Mouse (Mus musculus) intestine, embryonic 15.5 days (tissue): ENCODE data around the gene Rgs3. TPM values are rescaled to one million over a fixed set of nuclear protein-coding genes. Genes with fewer than 3 reads are reported as not detected.

Experiments used
- ATAC-seq: fragments of 200-750 bp; cut with Nextera tagmentation; 2 replicates; pipeline ENCODE4 v1.8.0; 2017; ENCODE audit warnings: moderate TSS enrichment, moderate library complexity
- H3K27ac ChIP-seq: fragments of 300-500 bp; sonication (generic); 2 replicates; pipeline ENCODE4 v1.5.1; 2015; ENCODE audit warnings: mild to moderate bottlenecking, inconsistent platforms
- H3K27me3 ChIP-seq: fragments of 300-500 bp; sonication (generic); replicated peaks from 2 replicates; pipeline ENCODE4 v1.6.1; 2015; ENCODE audit warnings: inconsistent platforms
- H3K36me3 ChIP-seq: fragments of 300-500 bp; sonication (generic); 2 replicates; pipeline ENCODE4 v1.6.1; 2015; ENCODE audit warnings: inconsistent platforms
- H3K4me1 ChIP-seq: fragments of 300-500 bp; sonication (generic); replicated peaks from 2 replicates; pipeline ENCODE4 v1.6.1; 2015; ENCODE audit warnings: inconsistent platforms
- H3K4me2 ChIP-seq: fragments of 300-500 bp; sonication (generic); replicated peaks from 2 replicates; pipeline ENCODE4 v1.6.1; 2015; ENCODE audit warnings: mild to moderate bottlenecking, inconsistent platforms
- H3K4me3 ChIP-seq: fragments of 300-500 bp; sonication (generic); replicated peaks from 2 replicates; pipeline ENCODE4 v1.5.1; 2015; ENCODE audit warnings: inconsistent platforms
- H3K9ac ChIP-seq: fragments of 300-500 bp; sonication (generic); 2 replicates; pipeline ENCODE4 v1.6.1; 2015; ENCODE audit warnings: inconsistent platforms
- H3K9me3 ChIP-seq: fragments of 300-500 bp; sonication (generic); 2 replicates; pipeline ENCODE4 v1.6.1; 2016; ENCODE audit warnings: inconsistent platforms
- WGBS: fragments of 180-500 bp; shearing (Covaris S2); methylation state at CpG from one replicate; pipeline ENCODE4 v1.1.7; 2015; 5-methylcytosine and 5-hydroxymethylcytosine counted together
- polyA plus RNA-seq: library from polyadenylated mRNA; unstranded; fragments of >200 nt; fragmentation: Nextera tagmentation; extraction: Ambion mirVana; gene quantifications from 2 replicates; pipeline ENCODE4 v1.2.1, GENCODE M21; 2015

Rgs3 gene
- polyA plus RNA-seq, 1 experiment from 2014 or later, result 46.3 TPM

DNA sequence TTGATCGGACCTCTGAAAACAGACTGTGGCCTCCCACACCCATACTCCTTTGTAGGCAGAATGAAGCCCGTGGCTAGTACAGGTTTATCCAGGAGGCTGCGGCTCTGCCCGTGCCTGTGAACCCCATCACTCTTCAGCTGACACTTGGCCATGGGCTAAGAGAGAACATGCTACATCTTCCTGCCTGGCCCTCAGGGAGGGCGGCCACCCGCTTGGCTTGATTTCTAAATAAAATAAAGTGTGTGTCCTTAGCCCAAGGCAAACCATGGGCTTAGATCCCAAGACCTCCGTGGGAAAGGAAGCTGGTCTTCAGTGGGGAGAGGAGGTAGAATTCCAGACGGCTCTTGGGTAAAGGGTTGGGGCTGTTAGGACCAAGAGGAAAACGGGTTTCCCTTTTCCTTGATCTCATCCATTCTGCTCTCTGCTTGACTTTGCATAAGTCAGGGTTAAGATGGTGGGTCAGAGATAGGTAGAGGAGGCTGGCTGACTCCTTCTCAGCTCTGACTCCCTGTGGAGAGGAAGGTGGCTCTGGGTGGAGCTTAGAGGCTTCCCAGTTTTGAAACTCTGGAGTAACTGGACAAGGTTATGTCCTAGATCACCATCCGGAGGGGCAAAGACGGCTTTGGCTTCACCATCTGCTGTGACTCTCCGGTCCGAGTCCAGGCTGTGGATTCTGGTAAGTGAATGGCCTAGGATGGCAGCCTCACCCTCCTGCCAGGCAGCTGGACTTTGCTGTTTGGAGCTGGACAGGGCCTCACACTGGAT is 63.8 kb downstream of the Rgs3 start:
- H3K4me3 ChIP-seq, result no peak overlapping the region
- no peaks in the 10 kb centered on the region for H3K27me3 ChIP-seq
- no peaks in the 10 kb centered on the region for H3K9me3 ChIP-seq
- no peak overlapping the region for H3K4me2 ChIP-seq
- WGBS, result 66% methylated on average over 13 of the region's 13 CpGs
- no peak overlapping the region for H3K27ac ChIP-seq
- no peak for ATAC-seq
- H3K36me3 ChIP-seq, result no peaks in the 10 kb centered on the region
- no peak overlapping the region for H3K9ac ChIP-seq
- peaks cover 53% of the 10 kb centered on the region for H3K4me1 ChIP-seq

DNA sequence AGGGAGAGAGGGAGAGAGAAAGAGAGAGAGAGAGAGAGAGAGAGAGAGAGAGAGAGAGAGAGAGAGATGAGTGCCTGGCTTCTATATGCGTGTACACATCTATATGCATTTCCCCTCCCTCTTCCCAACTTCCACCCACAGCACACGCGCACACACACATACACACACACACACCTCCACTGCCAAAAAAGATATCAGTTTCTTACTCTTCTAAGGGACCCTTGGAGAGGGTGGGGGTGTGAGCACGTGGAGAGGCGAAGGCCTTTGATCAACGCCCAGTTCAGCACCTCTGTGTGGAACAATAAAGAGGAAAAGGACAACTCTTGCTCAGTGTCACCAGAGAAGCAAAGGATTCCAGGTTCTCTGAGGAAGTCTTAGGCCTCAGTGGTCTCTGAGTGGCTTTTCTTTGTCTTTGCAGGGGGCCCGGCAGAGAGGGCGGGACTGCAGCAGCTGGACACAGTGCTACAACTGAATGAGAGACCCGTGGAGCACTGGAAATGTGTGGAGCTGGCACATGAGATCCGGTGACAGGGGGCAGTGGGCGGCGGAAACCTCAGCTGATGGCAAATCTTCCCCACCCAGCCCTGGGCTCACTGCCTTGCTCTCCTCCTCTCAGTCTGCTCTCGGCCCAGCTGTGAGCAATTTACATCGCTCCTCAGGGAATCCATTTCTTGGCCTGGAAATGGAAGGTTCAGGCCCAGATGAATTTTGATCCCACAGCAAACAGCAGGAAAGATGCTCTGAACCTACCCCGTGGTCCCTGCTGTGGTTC is 65.2 kb downstream of the Rgs3 start:
- H3K27me3 ChIP-seq, result no peaks in the 10 kb centered on the region
- no peaks in the 10 kb centered on the region for H3K9me3 ChIP-seq
- 63% methylated on average over 15 of the region's 15 CpGs for WGBS
- no peak for ATAC-seq
- H3K4me1 ChIP-seq, result peaks cover 55% of the 10 kb centered on the region
- H3K36me3 ChIP-seq, result no peaks in the 10 kb centered on the region
- no peak overlapping the region for H3K27ac ChIP-seq
- no peak overlapping the region for H3K4me2 ChIP-seq
- no peak overlapping the region for H3K9ac ChIP-seq
- no peak overlapping the region for H3K4me3 ChIP-seq

DNA sequence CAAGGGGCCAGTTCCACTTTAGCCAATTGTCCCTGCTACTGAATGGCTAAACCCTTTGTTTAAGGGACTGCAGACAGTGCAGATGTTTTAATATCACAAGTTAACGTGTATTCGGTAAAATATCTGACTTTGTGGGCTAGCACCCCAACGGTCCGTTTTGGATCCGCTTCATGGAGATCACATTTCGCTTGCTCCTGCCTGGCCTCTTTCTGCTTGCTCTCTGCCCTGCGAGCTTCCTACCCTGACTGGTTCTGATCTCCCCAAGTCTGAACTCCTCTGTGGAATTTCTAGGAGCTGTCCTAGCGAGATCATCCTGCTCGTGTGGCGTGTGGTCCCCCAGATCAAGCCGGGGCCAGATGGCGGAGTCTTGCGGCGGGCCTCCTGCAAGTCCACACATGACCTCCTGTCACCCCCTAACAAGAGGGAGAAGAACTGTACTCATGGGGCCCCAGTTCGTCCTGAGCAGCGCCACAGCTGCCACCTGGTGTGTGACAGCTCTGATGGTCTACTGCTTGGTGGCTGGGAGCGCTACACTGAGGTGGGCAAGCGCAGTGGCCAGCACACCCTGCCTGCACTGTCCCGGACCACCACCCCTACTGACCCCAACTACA is 65.9 kb downstream of the Rgs3 start:
- 82% methylated on average over 19 of the region's 19 CpGs for WGBS
- ATAC-seq, result no peak
- H3K9me3 ChIP-seq, result no peaks in the 10 kb centered on the region
- no peaks in the 10 kb centered on the region for H3K27me3 ChIP-seq
- H3K27ac ChIP-seq, result no peak overlapping the region
- peaks cover 62% of the 10 kb centered on the region for H3K4me1 ChIP-seq
- no peak overlapping the region for H3K9ac ChIP-seq
- H3K4me3 ChIP-seq, result no peak overlapping the region
- no peaks in the 10 kb centered on the region for H3K36me3 ChIP-seq
- no peak overlapping the region for H3K4me2 ChIP-seq

DNA sequence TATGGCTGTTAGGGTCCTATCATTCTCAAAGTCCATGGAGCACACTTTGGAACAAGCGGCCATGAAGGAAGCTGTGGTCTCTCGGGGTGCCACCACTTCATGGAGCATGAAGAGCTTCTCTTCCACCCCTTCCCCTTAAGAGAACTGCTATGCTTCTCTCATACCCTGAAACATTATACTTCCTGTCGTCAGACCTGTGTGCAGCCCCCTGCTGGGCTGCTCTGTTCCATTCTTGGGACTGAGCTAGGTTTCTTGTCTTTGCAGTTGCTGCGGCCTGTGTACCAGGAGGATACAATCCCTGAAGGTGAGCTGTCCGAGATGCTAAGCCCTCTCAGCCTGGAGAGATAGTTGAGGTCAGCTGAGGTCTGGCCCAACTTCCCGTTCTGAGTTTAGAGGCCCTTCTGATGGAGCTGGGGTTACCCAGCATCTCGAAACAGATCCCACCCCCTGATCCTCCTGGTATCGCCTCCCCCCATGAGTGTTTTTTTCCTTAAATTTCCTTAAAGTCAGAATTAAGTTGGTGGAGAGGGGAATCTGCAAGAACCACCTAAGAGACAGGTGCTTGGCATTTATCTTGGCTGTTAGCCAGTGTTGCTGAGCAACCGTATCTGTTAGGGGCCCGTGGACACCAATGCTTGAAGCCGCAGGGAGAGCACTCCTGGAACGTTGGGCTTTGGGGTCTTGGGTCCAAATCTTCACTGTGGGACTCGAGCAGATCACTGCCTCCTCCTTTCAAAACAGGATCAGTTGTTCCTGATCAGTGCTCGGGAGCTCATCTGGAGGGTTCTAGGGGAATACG is 66.8 kb downstream of the Rgs3 start:
- no peak overlapping the region for H3K4me3 ChIP-seq
- H3K4me2 ChIP-seq, result no peak overlapping the region
- 56% methylated on average over 15 of the region's 15 CpGs for WGBS
- no peaks in the 10 kb centered on the region for H3K27me3 ChIP-seq
- H3K4me1 ChIP-seq, result peaks cover 71% of the 10 kb centered on the region
- no peak overlapping the region for H3K9ac ChIP-seq
- H3K36me3 ChIP-seq, result no peaks in the 10 kb centered on the region
- peak; percentile 52 for ATAC-seq
- no peaks in the 10 kb centered on the region for H3K9me3 ChIP-seq
- H3K27ac ChIP-seq, result peak overlapping the region; percentile 10; the same call in 1 of the 2 replicates

DNA sequence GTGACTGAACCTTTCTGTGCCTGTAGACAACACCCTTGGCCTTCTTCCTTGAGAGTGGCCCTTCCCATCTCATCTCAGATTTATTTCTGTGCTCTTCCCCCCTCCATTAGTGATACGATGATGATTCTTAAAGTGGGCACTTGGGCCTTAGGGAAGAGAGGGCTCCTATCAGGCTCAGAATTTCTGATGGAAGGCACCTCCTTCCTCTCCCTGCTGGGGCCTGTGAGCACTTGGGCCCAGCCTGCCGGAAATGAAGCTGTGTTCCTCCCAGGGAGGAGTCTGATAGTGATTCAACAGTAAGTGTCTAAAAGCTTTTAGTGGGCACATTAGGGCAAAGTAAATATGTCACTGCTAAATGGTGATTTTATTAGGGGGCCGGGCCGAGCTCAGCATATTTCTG is 67.7 kb downstream of the Rgs3 start:
- no peak overlapping the region for H3K9ac ChIP-seq
- H3K27ac ChIP-seq, result peak overlapping the region; percentile 10; the same call in 1 of the 2 replicates
- no peaks in the 10 kb centered on the region for H3K9me3 ChIP-seq
- no peak overlapping the region for H3K4me3 ChIP-seq
- no peak overlapping the region for H3K4me2 ChIP-seq
- WGBS, result 38% methylated on average over 4 of the region's 4 CpGs
- peaks cover 64% of the 10 kb centered on the region for H3K4me1 ChIP-seq
- ATAC-seq, result peak; percentile 44
- H3K27me3 ChIP-seq, result no peaks in the 10 kb centered on the region
- H3K36me3 ChIP-seq, result no peaks in the 10 kb centered on the region

DNA sequence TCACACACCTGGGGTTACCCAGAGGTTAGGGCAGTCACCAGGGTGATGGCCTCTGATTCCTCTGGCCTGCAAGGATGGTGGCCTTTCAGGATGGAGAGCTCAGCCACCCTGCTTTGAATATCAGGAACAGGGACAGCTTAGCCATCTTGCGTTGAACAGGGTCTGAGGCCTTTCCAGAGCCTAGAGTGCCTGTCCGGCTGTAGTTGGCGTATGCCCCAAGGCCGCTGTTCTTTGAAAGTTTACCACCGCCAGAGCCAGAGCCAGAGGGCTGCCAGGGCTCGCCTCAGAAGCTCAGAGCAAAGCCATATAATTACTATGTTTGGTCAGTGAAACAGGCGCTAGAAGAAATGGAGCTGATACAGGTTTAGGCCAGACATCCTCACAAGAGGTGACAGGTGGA is 68.9 kb downstream of the Rgs3 start:
- Histone ChIP-seq H3K9ac (no peak overlapping the region), H3K9me3 (no peaks in the 10 kb centered on the region), H3K4me2 (no peak overlapping the region), H3K4me1 (peaks cover 66% of the 10 kb centered on the region), H3K4me3 (no peak overlapping the region), H3K36me3 (no peaks in the 10 kb centered on the region), H3K27ac (no peak overlapping the region), H3K27me3 (no peaks in the 10 kb centered on the region)
- no peak for ATAC-seq
- WGBS, result 71% methylated on average over 7 of the region's 7 CpGs

DNA sequence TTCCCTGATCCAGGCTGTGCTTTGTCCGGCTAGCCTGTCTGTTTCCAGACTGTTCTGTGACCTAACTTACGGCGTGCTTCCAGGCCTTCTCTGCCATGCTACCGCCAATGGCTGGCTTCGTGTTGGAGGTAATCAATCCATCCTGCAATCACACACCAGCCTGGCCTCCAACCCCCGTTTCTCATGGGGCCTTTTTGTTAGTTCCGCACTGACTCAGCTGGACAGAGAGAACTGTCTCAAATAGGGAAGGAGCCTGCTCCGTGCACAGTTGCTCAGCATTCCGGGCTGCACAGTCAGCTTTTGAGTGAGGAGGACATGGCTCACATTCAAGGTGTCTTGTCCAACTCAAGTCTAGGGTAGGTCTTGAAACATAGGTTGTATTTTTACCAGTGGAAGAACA is 69.8 kb downstream of the Rgs3 start:
- Histone ChIP-seq H3K27me3 (no peaks in the 10 kb centered on the region), H3K27ac (peak overlapping the region; percentile 19; the same call in 1 of the 2 replicates), H3K9me3 (no peaks in the 10 kb centered on the region), H3K9ac (no peak overlapping the region), H3K36me3 (no peaks in the 10 kb centered on the region), H3K4me2 (no peak overlapping the region), H3K4me3 (no peak overlapping the region), H3K4me1 (peaks cover 75% of the 10 kb centered on the region)
- 68% methylated on average over 9 of the region's 9 CpGs for WGBS
- ATAC-seq, result no peak

DNA sequence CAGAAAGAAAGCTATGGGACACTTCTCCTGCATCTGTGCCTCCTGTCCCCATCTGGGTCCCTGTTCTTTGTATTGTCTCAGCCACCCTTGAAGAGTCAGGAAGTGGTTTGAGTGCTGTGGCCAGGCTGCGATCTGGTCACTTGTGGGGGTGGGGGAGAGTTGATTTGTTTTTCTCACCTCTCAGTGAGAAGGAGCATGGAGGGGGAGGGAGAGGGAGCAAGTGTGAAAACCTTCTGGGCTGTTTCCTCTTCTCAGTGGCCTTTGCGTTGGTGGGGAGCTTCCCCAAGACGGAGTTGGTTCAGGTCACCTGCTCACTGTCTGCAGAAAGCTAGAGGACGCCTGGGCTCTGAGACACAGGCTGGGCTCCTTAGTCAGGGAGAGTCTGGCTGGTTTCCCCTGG is 70.3 kb downstream of the Rgs3 start:
- Histone ChIP-seq H3K4me3 (no peak overlapping the region), H3K4me2 (no peak overlapping the region), H3K27ac (no peak overlapping the region), H3K9ac (no peak overlapping the region), H3K27me3 (no peaks in the 10 kb centered on the region), H3K36me3 (no peaks in the 10 kb centered on the region), H3K9me3 (no peaks in the 10 kb centered on the region), H3K4me1 (peaks cover 74% of the 10 kb centered on the region)
- no peak for ATAC-seq
- WGBS, result 44% methylated on average over 4 of the region's 4 CpGs

DNA sequence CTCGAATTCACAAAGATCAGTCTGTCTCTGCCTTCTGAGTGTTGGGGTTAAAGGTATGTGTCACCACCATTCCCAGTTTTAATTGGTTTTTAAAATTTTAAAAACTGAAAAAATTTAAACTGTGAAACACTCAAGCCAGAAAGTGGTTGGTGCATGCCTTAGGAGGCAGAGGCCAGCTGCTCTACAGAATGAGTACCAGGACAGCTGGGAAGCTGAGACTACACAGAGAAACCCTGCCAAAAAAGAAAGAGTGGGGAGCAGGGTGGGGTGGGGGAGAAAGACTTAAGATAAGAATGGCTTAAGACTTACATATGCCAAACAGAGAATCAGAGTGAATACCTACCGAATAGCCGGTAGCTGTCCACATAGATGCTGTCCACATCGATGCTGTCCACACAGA is 73.6 kb downstream of the Rgs3 start:
- no peaks in the 10 kb centered on the region for H3K36me3 ChIP-seq
- H3K9me3 ChIP-seq, result no peaks in the 10 kb centered on the region
- H3K27ac ChIP-seq, result peak overlapping the region; percentile 40; the same call in 1 of the 2 replicates
- ATAC-seq, result no peak
- H3K9ac ChIP-seq, result no peak overlapping the region
- H3K4me1 ChIP-seq, result peaks cover 56% of the 10 kb centered on the region
- no peak overlapping the region for H3K4me3 ChIP-seq
- H3K4me2 ChIP-seq, result no peak overlapping the region
- 88% methylated on average over 4 of the region's 4 CpGs for WGBS
- no peaks in the 10 kb centered on the region for H3K27me3 ChIP-seq

DNA sequence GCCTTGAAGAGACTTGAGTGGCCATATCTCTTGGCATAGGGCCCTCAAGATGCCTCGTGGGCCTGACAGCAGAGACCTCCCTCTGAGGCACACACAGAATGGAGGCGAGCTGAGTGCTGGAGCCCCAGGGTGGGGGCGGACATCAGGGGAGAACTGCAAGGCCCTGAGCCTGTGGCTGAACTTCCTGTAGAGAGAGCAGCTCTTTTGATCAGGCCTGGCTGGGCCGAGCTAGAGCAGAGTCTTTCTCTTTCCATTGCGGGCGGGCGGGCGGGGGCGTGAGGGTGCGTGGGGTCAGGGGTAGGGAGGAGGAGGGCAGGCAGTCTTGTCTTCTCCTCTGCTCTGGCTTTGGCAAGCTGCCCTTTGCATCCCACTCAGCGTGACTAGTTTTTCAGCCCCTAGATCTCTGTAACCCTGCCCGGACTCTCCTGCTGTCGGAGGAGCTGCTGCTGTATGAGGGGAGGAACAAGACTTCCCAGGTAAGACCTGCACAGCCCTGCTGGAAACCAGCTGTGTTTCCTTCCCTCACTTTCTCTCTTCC is 74.5 kb downstream of the Rgs3 start:
- Histone ChIP-seq H3K36me3 (no peaks in the 10 kb centered on the region), H3K4me2 (0 out of 2 replicates have a peak overlapping the region, but pooled peaks have one; percentile 9), H3K4me1 (peaks cover 51% of the 10 kb centered on the region), H3K27me3 (no peaks in the 10 kb centered on the region), H3K9ac (no peak overlapping the region), H3K27ac (peak overlapping the region; percentile 40; the same call in 1 of the 2 replicates), H3K9me3 (no peaks in the 10 kb centered on the region), H3K4me3 (no peak overlapping the region)
- 24% methylated on average over 13 of the region's 13 CpGs for WGBS
- peak; percentile 14; the same call in 1 of the 2 replicates for ATAC-seq

DNA sequence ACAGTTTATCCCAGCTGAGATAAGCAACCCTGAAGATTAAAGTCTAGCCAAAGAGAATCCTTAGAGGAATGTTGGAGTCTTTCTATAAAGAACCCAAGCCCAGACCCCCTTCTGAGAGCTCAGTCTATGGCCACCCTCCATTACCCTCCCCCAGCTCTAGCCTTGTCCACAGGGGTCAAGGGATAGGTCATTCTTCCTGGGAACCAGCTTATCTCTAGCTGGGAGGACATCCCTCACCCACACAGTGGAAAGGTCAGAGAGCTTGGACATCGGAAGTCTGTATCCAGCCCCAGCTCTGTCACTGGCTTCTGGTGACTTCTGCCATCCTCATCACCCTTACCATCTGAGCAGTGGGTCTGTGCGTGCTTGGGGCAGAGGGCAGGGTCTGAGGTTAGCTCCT is 75.2 kb downstream of the Rgs3 start:
- H3K4me3 ChIP-seq, result no peak overlapping the region
- no peaks in the 10 kb centered on the region for H3K9me3 ChIP-seq
- no peak overlapping the region for H3K4me2 ChIP-seq
- no peak overlapping the region for H3K9ac ChIP-seq
- no peaks in the 10 kb centered on the region for H3K36me3 ChIP-seq
- H3K27ac ChIP-seq, result no peak overlapping the region
- H3K27me3 ChIP-seq, result no peaks in the 10 kb centered on the region
- 60% methylated on average over 2 of the region's 2 CpGs for WGBS
- ATAC-seq, result no peak
- H3K4me1 ChIP-seq, result peaks cover 45% of the 10 kb centered on the region
